Mouse (Mus musculus) retina, embryonic 14.5 days (tissue): Measurements from ENCODE around the gene Kctd19.

Experiments
- DNase-seq: peaks from one replicate; pipeline ENCODE4 v3.0.0-alpha.2; 2015; ENCODE audit warnings: low spot score

Gene Kctd19

GRCm38 (mm10) chr8:105413391-105413790 is at the start of gene Kctd19, which contains the start of gene Lrrc36:
Gene Kctd19, minus strand, starts transcription at chr8:105413502.
Gene Lrrc36, plus strand, starts transcription at chr8:105413571.
- DNase-seq = peak; percentile 75

- DNase-seq = no peak
Observed at GRCm38 (mm10) chr8:105461085-105461803, 47.9 kb upstream of the Kctd19 start.

- no peak for DNase-seq
Observed at GRCm38 (mm10) chr8:105455218-105455617, 41.9 kb upstream of the Kctd19 start.

- DNase-seq = no peak
Observed at GRCm38 (mm10) chr8:105454088-105454487, 40.8 kb upstream of the Kctd19 start.

- no peak for DNase-seq
Observed at GRCm38 (mm10) chr8:105453296-105453695, 40.0 kb upstream of the Kctd19 start.

- DNase-seq = no peak
Observed at GRCm38 (mm10) chr8:105451903-105452603, 38.8 kb upstream of the Kctd19 start.

GRCm38 (mm10) chr8:105450977-105451376 is 37.7 kb upstream of the Kctd19 start:
- DNase-seq = no peak

- DNase-seq = no peak
Observed at GRCm38 (mm10) chr8:105448596-105448995, 35.3 kb upstream of the Kctd19 start.

GRCm38 (mm10) chr8:105448188-105448587 is 34.9 kb upstream of the Kctd19 start:
- no peak for DNase-seq

GRCm38 (mm10) chr8:105446127-105446552 is 32.8 kb upstream of the Kctd19 start:
- peak; percentile 69 for DNase-seq

- DNase-seq = peak; percentile 63
Observed at GRCm38 (mm10) chr8:105445296-105446126, 32.2 kb upstream of the Kctd19 start.

- no peak for DNase-seq
Observed at GRCm38 (mm10) chr8:105442661-105443060, 29.4 kb upstream of the Kctd19 start.

- peak; percentile 87 for DNase-seq
Observed at GRCm38 (mm10) chr8:105441433-105441832, 28.1 kb upstream of the Kctd19 start.

GRCm38 (mm10) chr8:105438865-105439264 is 25.6 kb upstream of the Kctd19 start:
- peak; percentile 78 for DNase-seq

- no peak for DNase-seq
Observed at GRCm38 (mm10) chr8:105437078-105437748, 23.9 kb upstream of the Kctd19 start.

- no peak for DNase-seq
Observed at GRCm38 (mm10) chr8:105436218-105436617, 22.9 kb upstream of the Kctd19 start.

- no peak for DNase-seq
Observed at GRCm38 (mm10) chr8:105434136-105434535, 20.8 kb upstream of the Kctd19 start.

- DNase-seq = no peak
Observed at GRCm38 (mm10) chr8:105433511-105433910, 20.2 kb upstream of the Kctd19 start.

GRCm38 (mm10) chr8:105433021-105433420 is 19.7 kb upstream of the Kctd19 start:
- no peak for DNase-seq

GRCm38 (mm10) chr8:105431743-105432515 is 18.6 kb upstream of the Kctd19 start:
- DNase-seq = no peak

- DNase-seq = no peak
Observed at GRCm38 (mm10) chr8:105426878-105427277, 13.6 kb upstream of the Kctd19 start.
